Mouse (Mus musculus) megakaryocyte, embryonic 14.5 days (primary cell): ENCODE data around the gene Cherp.

Experiments
- FLI1 ChIP-seq: IDR thresholded peaks from 2 replicates; pipeline ENCODE4 v1.6.1; 2012; ENCODE audit warnings: low read length, inconsistent platforms, mixed read lengths
- GATA1 ChIP-seq: IDR thresholded peaks from 3 replicates; pipeline ENCODE4 v1.6.1; 2012; ENCODE audit warnings: mixed read lengths, low read length, inconsistent platforms, borderline replicate concordance

- no peak for TF ChIP-seq GATA1
- TF ChIP-seq FLI1: no peak
These were observed 36.6 kb downstream of the Cherp start for GRCm38 (mm10) chr8:72438248-72439015.
